Mouse (Mus musculus) thymus, adult 2 months (tissue): Measurements from ENCODE around the gene 4930453N24Rik. TPM values are rescaled to one million over a fixed set of nuclear protein-coding genes. Genes with fewer than 3 reads are reported as not detected.

ENCODE experiments used
- DNase-seq: peaks from one replicate; pipeline ENCODE4 v3.0.0; 2021
- H3K27ac ChIP-seq: fragments of 200-500 bp; 2 replicates; pipeline ENCODE4 v1.5.1; 2012; ENCODE audit warnings: low read length, control low read depth; ENCODE audit not compliant: control insufficient read depth, insufficient read depth
- H3K27me3 ChIP-seq: fragments of 200-500 bp; 2 replicates; pipeline ENCODE4 v1.6.1; 2012; ENCODE audit warnings: mild to moderate bottlenecking, low read length, moderate library complexity, mixed read lengths; ENCODE audit not compliant: control insufficient read depth, insufficient read depth
- H3K36me3 ChIP-seq: fragments of 200-500 bp; 2 replicates; pipeline ENCODE4 v1.6.1; 2012; ENCODE audit warnings: mild to moderate bottlenecking, low read length, moderate library complexity; ENCODE audit not compliant: control insufficient read depth, insufficient read depth
- H3K4me1 ChIP-seq: fragments of 200-500 bp; replicated peaks from 2 replicates; pipeline ENCODE4 v1.6.1; 2012; ENCODE audit warnings: low read length; ENCODE audit not compliant: control insufficient read depth, insufficient read depth
- H3K4me3 ChIP-seq: fragments of 200-500 bp; 2 replicates; pipeline ENCODE4 v1.5.1; 2012; ENCODE audit warnings: mild to moderate bottlenecking, low read length, control low read depth, moderate library complexity; ENCODE audit not compliant: control insufficient read depth, insufficient read depth
- CTCF ChIP-seq: fragments of 200-500 bp; IDR thresholded peaks from 2 replicates; pipeline ENCODE4 v1.5.1; 2012; ENCODE audit warnings: mild to moderate bottlenecking, control low read depth, low read length, moderate library complexity, borderline replicate concordance; ENCODE audit not compliant: control insufficient read depth, poor library complexity, insufficient read depth; ENCODE audit errors: extremely low read depth
- POLR2A ChIP-seq: fragments of 200-500 bp; IDR thresholded peaks from 2 replicates; pipeline ENCODE4 v1.6.1; 2012; ENCODE audit warnings: mild to moderate bottlenecking, low read length, control low read depth, moderate library complexity; ENCODE audit not compliant: control insufficient read depth, poor library complexity, insufficient read depth; ENCODE audit errors: extremely low read depth
- WGBS: fragments of 180-500 bp; shearing (Covaris S2); methylation state at CpG from one replicate; pipeline ENCODE4 v1.1.7; 2018; 5-methylcytosine and 5-hydroxymethylcytosine counted together
- polyA plus RNA-seq: library from polyadenylated mRNA; depleted of rRNA; stranded (reverse); fragments of >200 nt; gene quantifications from 2 replicates; pipeline ENCODE4 v1.2.3, GENCODE M21; 2012; rRNA removed

Gene 4930453N24Rik
- polyA plus RNA-seq, 1 experiment = 5.5 TPM

DNA sequence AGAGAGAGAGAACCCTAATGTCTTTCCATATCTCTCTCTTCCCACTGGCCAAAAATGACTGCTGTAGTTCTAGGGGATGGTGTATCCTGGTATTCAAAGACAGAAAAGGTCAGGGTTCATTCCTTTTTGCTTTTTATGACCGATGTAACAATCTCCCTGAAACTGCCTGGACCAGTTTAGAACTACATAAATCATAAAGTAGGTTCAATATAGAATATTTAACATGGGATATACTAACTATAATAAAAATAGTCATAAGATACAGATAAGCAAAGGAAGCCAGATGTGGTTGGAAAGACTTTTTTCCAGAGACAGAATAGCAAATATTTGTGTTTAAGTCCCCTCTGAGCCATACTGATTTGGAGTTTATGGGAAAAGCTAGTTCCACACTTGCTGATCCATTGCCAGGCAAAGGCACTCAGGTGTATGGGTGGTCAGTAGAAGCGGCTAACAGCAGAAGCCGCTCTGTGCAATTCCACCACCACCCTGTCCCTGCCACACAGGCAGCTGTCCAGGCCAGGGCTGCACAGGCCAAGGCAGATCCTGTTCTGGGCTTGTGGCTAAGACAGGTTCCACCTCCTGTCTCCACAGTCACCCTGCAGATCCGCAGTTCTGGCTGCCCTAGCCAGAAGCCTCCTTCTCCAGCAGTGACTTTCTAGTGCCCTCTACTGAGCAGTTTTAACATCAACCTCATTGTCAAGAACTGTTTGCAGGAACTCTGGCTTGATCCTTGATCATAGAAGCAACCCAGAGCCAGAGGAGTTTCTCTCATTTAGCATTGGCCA, 47.5 kb downstream of the 4930453N24Rik start:
- TF ChIP-seq POLR2A (no peak), CTCF (no peak)
- H3K4me1 ChIP-seq = no peaks in the 10 kb centered on the region
- H3K27ac ChIP-seq = no peak overlapping the region
- DNase-seq = no peak
- no peak overlapping the region for H3K4me3 ChIP-seq
- no peaks in the 10 kb centered on the region for H3K27me3 ChIP-seq
- 54% methylated on average over 4 of the region's 4 CpGs for WGBS
- H3K36me3 ChIP-seq = no peaks in the 10 kb centered on the region

- no peaks in the 10 kb centered on the region for H3K27me3 ChIP-seq
- H3K4me1 ChIP-seq = no peaks in the 10 kb centered on the region
- H3K36me3 ChIP-seq = no peaks in the 10 kb centered on the region
- TF ChIP-seq POLR2A = no peak
- TF ChIP-seq CTCF = no peak
- H3K4me3 ChIP-seq = no peak overlapping the region
- no peak overlapping the region for H3K27ac ChIP-seq
- WGBS = 95% methylated on average over 5 of the region's 5 CpGs
- DNase-seq = no peak
These were observed 49.4 kb downstream of the 4930453N24Rik start for GRCm38 (mm10) chr16:64721542-64721941.

- no peak overlapping the region for H3K27ac ChIP-seq
These were observed 51.9 kb downstream of the 4930453N24Rik start for GRCm38 (mm10) chr16:64719096-64719495.

DNA sequence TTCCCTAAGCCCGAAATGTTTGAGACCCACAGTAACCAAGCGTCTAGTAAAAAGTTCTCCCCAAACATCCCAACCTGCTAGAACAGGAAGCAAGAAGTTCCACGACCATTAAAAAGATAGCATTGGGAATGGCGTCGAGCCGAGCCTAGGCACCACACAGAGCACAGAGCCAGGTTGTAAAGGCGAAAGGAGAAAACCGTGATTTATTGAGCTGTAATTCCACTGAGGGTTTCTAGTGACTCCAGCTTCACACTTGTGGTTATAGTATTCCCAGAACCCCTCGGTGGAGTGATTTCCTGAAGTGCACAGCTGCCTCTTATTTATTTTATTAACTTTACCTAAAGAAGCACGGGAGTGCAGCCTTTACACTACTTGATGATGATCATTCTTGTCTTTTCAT, 53.1 kb downstream of the 4930453N24Rik start:
- H3K36me3 ChIP-seq = no peaks in the 10 kb centered on the region

More at GRCm38 (mm10) chr16:64719096-64719495, 51.9 kb downstream of the 4930453N24Rik start:
- no peaks in the 10 kb centered on the region for H3K4me1 ChIP-seq
- TF ChIP-seq POLR2A (no peak), CTCF (no peak)
- no peaks in the 10 kb centered on the region for H3K36me3 ChIP-seq
- H3K4me3 ChIP-seq = no peak overlapping the region
- H3K27me3 ChIP-seq = no peaks in the 10 kb centered on the region
- 91% methylated on average over 7 of the region's 7 CpGs for WGBS
- DNase-seq = no peak

DNA sequence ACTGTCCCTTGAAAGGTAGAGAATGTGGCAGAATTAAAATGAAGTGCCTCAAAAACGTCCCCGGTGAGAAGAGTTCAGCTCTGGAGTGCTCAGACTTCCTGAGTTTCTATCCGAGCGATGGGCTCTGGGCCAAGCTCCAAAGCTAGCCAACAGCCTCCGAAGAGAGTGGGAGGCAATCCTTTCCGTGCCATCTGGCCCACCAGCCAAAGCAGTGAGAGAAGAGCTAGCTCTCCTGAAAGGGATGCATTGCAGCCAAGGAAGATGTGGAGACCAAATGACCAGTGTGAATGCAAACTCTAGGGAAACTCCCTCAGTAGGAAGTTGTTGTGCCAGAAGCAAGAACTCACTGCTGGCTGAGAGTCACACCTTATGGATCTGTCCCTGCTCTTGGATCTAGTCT, 59.1 kb downstream of the 4930453N24Rik start:
- H3K36me3 ChIP-seq = no peaks in the 10 kb centered on the region
- WGBS = 89% methylated on average over 6 of the region's 6 CpGs
- H3K27me3 ChIP-seq = no peaks in the 10 kb centered on the region
- no peak for DNase-seq
- TF ChIP-seq CTCF = no peak
- no peak for TF ChIP-seq POLR2A
- H3K4me3 ChIP-seq = no peak overlapping the region
- no peak overlapping the region for H3K27ac ChIP-seq
- no peaks in the 10 kb centered on the region for H3K4me1 ChIP-seq

More for the DNA sequence above, 53.1 kb downstream of the 4930453N24Rik start:
- no peaks in the 10 kb centered on the region for H3K27me3 ChIP-seq
- H3K27ac ChIP-seq = no peak overlapping the region
- no peaks in the 10 kb centered on the region for H3K4me1 ChIP-seq
- TF ChIP-seq POLR2A = no peak
- no peak overlapping the region for H3K4me3 ChIP-seq
- WGBS = 66% methylated on average over 10 of the region's 10 CpGs
- DNase-seq = no peak

Other genes starting within 250 kb of the 4930453N24Rik start
- gene Csnka2ip, start 168.8 kb downstream of the 4930453N24Rik start, polyA plus RNA-seq = not detected in 2 replicates
- gene Zfp654, start 80.5 kb upstream of the 4930453N24Rik start, polyA plus RNA-seq = 1.9 and 2.0 TPM in 2 replicates
- gene Cggbp1, start 80.8 kb upstream of the 4930453N24Rik start, polyA plus RNA-seq = 14.9 and 16.2 TPM in 2 replicates